Mouse (Mus musculus): ENCODE measurements at regions not wholly inside any gene's neighbourhood (a gene's known extent, or its start where the extent isn't known, plus 50 kb on each side); places are given as distances from the start of the nearest gene placed in this dataset.

DNA sequence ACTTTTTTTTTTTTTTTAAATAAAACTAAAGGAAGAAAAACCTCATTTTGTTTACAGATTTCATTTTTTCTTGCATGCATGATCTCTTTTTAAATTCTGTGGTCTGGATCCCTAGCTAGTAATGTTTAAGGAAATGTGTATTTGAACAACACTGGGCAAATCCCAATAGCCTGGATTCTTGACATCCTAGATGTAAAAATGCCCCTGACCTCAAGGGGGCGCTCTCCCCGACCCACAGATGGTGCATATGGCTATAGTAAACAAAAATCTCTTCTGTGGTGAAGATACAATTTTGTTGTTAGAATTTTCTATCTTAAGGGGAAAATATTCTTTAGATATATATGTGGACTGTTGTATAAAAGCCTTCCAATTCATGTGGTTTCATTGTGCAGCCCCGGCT is 67.1 kb upstream of the Trpm3 start:
- no peaks in the 10 kb centered on the region for H3K9me3 ChIP-seq (replicated peaks)
- DNase-seq (ENCODE audit: low spot score) (peak; percentile 1), ATAC-seq (ENCODE audit: extremely low read depth, insufficient number of reproducible peaks, low FRiP score, poor library complexity, severe bottlenecking) (no peak)
- TF ChIP-seq TAL1 (conservative IDR thresholded peaks at IDR 0.05; ENCODE audit: low read depth, low read length) (no peak), CTCF (IDR thresholded peaks at IDR 0.05; ENCODE audit: low read depth, low read length) (peak; percentile 50), GATA1 (IDR thresholded peaks at IDR 0.05; ENCODE audit: borderline replicate concordance, low read length) (no peak)
- H3K27me3 ChIP-seq (ENCODE audit: insufficient read depth, low read length): peaks cover 8% of the 10 kb centered on the region; the same call in 1 of the 2 replicates
- no peaks in the 10 kb centered on the region for H3K36me3 ChIP-seq (replicated peaks)
- no peak overlapping the region for H3K4me3 ChIP-seq (ENCODE audit: low read depth, low read length)
- no peaks in the 10 kb centered on the region for H3K4me1 ChIP-seq (ENCODE audit: insufficient read depth, low read depth, low read length)

GRCm38 (mm10) chr19:22074042-22074441 is 64.8 kb upstream of the Trpm3 start:
- Histone ChIP-seq H3K27me3 (ENCODE audit: insufficient read depth, low read length) (peaks cover 8% of the 10 kb centered on the region; the same call in 1 of the 2 replicates), H3K4me1 (ENCODE audit: insufficient read depth, low read depth, low read length) (no peaks in the 10 kb centered on the region), H3K9me3 (replicated peaks) (no peaks in the 10 kb centered on the region), H3K4me3 (ENCODE audit: low read depth, low read length) (no peak overlapping the region), H3K36me3 (replicated peaks) (no peaks in the 10 kb centered on the region)
- TF ChIP-seq CTCF (IDR thresholded peaks at IDR 0.05; ENCODE audit: low read depth, low read length) (no peak), GATA1 (IDR thresholded peaks at IDR 0.05; ENCODE audit: borderline replicate concordance, low read length) (no peak), POLR2AphosphoS5 (IDR thresholded peaks at IDR 0.05; ENCODE audit: insufficient replicate concordance, low read depth, low read length) (no peak), TAL1 (conservative IDR thresholded peaks at IDR 0.05; ENCODE audit: low read depth, low read length) (no peak), GATA2 (IDR thresholded peaks at IDR 0.05; ENCODE audit: borderline replicate concordance, low read depth, low read length) (no peak)
- no peak for ATAC-seq (ENCODE audit: extremely low read depth, insufficient number of reproducible peaks, low FRiP score, poor library complexity, severe bottlenecking)
- DNase-seq (ENCODE audit: low spot score): no peak

DNA sequence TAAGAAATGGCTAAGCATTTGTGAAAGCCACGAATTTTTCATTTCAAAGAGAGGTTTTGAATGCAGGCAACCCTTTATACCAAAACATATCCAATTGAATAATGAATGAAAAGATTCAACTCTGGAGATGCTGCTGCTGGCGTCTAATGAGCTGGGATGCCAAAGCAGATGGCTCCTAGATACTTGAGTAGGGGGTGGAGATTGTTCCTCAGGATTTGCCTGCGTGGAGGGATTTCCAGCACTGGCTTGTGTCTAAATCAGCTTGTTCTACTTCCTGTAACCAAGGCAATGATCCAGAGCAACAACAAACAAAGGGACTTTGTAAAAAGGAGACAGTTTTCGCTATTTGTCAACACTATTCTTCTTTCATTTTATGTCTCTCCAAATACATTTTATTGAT is 57.4 kb upstream of the Trpm3 start:
- no peak for DNase-seq (ENCODE audit: low spot score)
- H3K27me3 ChIP-seq (ENCODE audit: insufficient read depth, low read length): no peaks in the 10 kb centered on the region
- no peak for ATAC-seq (ENCODE audit: extremely low read depth, insufficient number of reproducible peaks, low FRiP score, poor library complexity, severe bottlenecking)
- no peak overlapping the region for H3K4me3 ChIP-seq (ENCODE audit: low read depth, low read length)
- TF ChIP-seq GATA1 (IDR thresholded peaks at IDR 0.05; ENCODE audit: borderline replicate concordance, low read length) (no peak), TAL1 (conservative IDR thresholded peaks at IDR 0.05; ENCODE audit: low read depth, low read length) (no peak), CTCF (IDR thresholded peaks at IDR 0.05; ENCODE audit: low read depth, low read length) (no peak)
- no peaks in the 10 kb centered on the region for H3K36me3 ChIP-seq (replicated peaks)
- no peaks in the 10 kb centered on the region for H3K9me3 ChIP-seq (replicated peaks)
- H3K4me1 ChIP-seq (ENCODE audit: insufficient read depth, low read depth, low read length): no peaks in the 10 kb centered on the region

All from G1E (cell line).